Mouse (Mus musculus): ENCODE results near the gene Foxp1. TPM values are rescaled to one million over a fixed set of nuclear protein-coding genes. Genes with fewer than 3 reads are reported as not detected.

Foxp1 gene
- total RNA-seq, 1 experiment from 2014 or later: 77.4 TPM

DNA sequence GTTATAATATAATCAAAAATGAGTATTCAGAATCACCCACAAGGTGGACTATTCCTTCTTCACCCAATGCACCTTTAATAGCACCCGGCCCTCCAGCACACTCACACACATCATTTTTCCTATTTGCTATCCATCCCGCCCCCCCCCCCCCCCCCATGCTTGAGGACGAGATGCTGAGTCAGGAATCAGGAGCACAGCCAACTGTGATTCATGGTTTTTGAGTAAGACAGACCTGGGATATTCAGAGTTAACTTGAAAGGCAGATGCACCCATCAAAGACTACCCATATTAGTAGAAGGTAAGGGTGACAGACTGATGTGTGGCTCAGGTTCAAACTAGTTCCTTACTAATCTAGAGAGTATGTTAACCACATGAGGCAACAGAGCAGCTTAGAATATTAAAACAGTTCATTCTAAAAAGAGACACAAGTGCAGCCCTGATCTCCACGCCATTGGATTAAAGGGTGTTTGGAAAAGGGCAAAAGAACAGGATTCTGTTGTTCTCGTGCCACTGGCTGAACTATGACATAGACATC, 273.0 kb downstream of the Foxp1 start:
- no peak for ATAC-seq (replicated peaks; ENCODE audit: low read depth, poor library complexity, severe bottlenecking)

DNA sequence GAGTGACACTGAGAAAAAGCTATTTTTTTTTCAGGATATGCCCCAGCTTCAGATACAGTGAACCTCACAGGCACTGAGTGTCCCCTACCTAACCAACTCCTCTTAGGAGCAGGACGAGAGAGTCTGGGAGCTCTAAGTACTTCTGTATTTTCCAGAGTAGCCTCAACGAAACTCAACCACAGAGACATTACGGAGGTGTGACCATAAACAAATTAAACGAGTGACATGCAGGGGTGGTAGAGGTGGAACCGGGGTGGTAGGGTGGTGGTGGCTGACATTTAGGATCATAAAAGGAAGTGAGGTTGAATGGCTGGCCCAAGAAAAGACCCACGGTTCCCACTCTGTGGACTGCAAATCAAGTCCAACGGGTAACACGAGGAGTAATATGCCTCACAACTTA, 274.1 kb downstream of the Foxp1 start:
- peak; percentile 78 for ATAC-seq (replicated peaks; ENCODE audit: low read depth, poor library complexity, severe bottlenecking)

GRCm38 (mm10) chr6:99241625-99242395, 280.7 kb downstream of the Foxp1 start:
- peak; percentile 98 for ATAC-seq (replicated peaks; ENCODE audit: low read depth, poor library complexity, severe bottlenecking)

DNA sequence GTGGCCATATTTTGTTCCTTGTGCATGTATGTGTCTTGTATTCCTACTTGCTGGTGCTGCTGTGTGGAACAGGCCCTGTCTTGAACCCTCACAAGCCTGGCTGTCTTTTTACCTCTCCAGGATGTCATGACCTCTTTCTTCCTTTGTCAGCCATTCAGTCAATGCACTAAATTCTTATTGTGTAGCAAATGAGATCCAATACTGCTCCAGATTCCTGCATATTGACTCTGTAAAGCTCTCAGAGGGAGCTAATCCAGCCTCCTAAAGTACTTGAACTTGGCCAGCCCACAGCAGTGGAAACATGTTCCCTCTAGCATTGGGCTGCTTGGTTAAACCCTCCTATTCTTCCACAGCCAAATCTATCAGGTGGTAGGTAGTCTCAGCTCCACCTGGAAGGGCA, 281.8 kb downstream of the Foxp1 start:
- no peak for ATAC-seq (replicated peaks; ENCODE audit: low read depth, poor library complexity, severe bottlenecking)

- ATAC-seq (replicated peaks; ENCODE audit: low read depth, poor library complexity, severe bottlenecking): no peak
Measured at GRCm38 (mm10) chr6:99235588-99235987, 286.9 kb downstream of the Foxp1 start.

GRCm38 (mm10) chr6:99233411-99233810, 289.1 kb downstream of the Foxp1 start:
- ATAC-seq (replicated peaks; ENCODE audit: low read depth, poor library complexity, severe bottlenecking): no peak

DNA sequence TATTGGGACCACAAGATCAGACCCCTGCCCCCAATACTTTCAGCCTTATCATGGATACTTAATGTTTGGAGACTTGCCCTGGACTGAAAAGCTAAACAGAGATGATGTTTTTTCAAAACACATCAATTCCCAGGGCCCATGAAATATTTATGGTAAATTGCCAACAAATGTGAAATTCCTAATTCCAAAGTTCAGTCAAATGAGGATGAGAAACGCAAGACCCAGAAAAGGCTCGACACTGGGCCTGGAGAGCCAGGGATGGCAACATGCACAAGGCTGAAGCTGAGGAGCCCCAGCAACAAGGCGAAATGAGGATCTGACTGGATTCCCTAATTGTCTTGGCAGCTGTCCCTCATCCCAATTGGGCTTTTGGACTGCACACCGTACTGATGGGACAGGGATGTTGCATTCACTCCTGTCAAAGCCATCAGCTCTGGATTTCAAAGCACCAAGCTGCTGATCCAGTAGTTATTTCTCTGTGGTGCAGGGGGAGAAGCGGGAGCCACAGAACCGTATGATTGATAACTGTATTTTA, 294.1 kb downstream of the Foxp1 start:
- ATAC-seq (replicated peaks; ENCODE audit: low read depth, poor library complexity, severe bottlenecking): no peak

DNA sequence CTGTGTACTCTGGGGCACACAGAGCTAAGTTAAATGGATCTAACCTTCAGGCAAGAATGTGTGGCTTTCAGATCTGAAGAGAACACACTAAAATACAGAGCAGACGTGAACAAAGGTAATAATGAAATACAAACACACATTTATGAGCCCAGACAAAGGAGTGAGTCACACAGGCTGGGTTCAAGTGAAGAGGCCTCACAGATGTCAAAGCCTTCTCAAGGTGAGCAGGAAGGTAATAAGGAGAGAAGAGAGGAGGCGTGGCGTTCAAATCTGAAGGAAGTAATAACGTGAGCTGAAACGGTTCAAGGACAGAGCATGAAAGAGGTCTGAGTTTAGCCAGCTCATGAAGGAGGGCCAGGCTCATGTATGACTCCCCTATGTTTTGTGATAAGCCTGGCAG, 301.4 kb downstream of the Foxp1 start:
- ATAC-seq (replicated peaks; ENCODE audit: low read depth, poor library complexity, severe bottlenecking): no peak

DNA sequence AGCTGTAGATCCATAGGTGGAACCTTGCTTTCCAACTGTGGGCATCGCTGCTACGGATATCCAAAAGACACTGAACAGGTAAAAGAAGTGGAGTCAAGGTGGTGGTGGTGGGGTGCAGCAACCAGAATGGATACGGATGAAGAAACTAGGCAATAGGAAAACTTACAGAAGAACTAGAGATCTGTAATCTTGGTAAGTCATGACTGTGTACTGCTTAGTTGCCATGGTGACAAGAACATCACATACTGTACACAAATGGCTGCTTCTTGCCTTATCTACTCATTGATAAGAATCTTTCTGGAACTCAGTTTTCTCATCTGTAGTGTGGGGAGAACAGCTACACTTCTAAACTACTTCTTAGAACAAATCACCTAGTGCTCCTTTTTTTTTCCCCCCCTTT, 302.0 kb downstream of the Foxp1 start:
- ATAC-seq (replicated peaks; ENCODE audit: low read depth, poor library complexity, severe bottlenecking): no peak; the same call in 1 of the 2 replicates

DNA sequence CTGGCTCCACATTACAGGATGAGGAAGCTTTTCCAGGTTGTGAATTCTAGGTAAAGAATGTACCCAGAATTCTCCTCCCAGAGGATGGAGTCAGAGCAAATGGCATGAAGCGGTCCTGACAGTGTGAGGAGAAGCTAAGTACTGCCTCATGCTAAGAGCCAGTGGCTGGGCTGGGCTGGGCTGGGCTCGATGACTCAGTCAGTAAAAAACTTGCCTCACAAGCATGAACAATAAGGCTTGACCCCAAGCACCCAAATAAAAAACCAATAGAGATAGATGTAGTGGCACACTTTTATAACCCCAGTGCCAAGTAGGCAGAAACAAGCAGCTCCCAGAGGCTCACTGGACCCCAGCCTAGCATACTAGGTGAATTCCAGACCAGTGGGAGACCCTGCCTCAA, 304.7 kb downstream of the Foxp1 start:
- no peak for ATAC-seq (replicated peaks; ENCODE audit: low read depth, poor library complexity, severe bottlenecking)

GRCm38 (mm10) chr6:99217155-99217554, 305.4 kb downstream of the Foxp1 start:
- no peak for ATAC-seq (replicated peaks; ENCODE audit: low read depth, poor library complexity, severe bottlenecking)

DNA sequence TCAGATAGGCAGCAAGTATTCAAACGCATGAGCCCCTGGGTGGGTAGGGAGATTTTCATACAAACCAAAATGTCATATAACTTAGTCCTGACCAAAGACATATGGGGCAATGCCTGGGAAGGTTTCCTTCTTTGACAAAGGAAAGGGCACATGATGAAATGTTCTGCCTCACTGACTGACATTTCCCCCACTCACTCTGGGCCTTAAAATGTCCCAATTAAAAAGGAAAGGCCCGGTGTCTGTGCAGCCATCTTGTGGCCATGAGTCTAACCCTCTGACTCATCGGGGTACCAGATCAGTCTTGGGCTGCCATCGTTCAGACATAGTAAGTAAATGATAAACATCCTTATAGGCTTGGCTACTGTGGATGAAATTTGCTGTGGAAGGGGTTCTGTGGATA, 310.1 kb downstream of the Foxp1 start:
- ATAC-seq (replicated peaks; ENCODE audit: low read depth, poor library complexity, severe bottlenecking): 0 out of 2 replicates have a peak, but pooled peaks have one; percentile 31

DNA sequence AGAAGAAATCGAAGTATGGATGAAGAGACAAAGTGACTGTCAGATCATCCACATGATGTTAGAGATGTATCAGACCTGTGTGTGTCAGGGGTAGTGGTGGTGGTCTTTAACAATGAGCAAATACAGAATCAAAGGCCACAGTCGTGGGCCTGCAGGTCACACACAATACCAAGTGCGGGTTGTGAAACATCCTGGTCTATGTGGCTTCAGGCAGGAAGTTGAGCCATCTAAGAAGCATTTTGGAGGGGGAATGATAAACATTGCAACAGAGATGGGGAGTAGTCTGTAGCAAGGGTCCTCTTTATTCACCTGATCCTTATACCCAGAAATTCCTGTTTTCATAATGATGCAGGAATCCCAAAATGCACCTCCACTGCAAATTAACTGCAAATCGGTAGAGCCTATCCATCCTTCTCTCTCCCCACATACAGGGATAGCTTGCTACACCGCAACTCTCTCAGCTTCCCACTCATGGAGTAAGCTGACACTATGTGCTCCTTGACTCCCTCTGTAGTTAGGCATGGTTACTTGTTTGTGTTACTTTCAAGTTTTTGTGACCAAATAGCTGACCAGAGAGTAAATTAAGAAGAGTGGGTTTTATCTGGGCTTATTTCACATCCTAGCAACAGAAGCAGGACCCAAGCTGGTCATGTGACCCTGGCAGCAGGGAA, 310.7 kb downstream of the Foxp1 start:
- ATAC-seq (replicated peaks; ENCODE audit: low read depth, poor library complexity, severe bottlenecking): peak; percentile 66

DNA sequence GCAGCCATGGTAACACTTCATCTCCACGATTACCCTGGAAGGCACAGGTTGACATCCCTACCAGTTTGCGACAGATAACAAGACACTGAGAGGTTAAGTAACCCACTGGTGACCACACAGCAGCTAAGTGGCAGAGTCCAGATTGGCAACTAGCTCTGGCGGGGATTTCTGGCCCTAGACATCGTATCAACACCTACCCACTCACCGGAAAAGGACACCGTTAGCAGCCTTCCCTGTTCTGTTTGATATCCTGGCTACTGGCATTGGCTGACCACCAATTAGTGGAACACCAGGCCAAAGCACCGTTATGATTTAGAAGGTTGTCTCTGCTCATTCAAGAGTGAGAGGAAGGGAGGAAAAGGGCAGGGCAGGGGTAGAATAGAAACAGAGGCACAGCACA, 312.4 kb downstream of the Foxp1 start:
- no peak for ATAC-seq (replicated peaks; ENCODE audit: low read depth, poor library complexity, severe bottlenecking)

DNA sequence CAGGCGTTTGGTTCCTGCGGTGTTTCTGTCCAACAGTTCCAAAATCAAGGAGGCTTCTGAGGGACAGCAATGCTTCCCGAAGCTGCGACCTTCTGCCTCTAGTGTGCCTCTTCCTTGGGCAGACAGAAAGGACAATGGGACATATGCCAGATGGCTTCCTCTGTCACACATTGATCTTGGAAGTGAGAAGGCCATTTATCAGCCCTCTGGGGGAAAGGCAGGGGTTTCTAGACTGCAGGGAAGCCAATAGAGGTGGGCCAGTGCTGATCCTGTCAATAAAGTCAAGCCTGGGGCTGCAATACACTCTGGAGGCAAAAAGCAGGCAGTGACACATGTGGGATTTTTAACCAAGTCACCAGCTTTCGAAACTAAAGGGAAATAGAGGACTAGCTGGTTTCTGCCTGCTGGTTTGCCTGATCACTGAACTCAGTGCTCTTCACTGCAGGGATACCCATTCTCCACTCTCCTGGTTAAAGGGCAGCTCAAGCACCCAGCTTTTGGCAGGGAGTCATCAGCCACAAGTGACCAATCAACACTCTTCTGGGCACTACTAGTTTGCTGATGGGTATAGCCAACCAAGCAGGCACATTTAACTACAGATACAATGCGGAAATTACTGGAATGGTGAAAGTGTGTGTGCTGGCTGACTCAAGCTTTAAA, 315.2 kb downstream of the Foxp1 start:
- ATAC-seq (replicated peaks; ENCODE audit: low read depth, poor library complexity, severe bottlenecking): no peak

- peak; percentile 40 for ATAC-seq (replicated peaks; ENCODE audit: low read depth, poor library complexity, severe bottlenecking)
Measured at GRCm38 (mm10) chr6:99206437-99206870, 316.1 kb downstream of the Foxp1 start.

- peak; percentile 33 for ATAC-seq (replicated peaks; ENCODE audit: low read depth, poor library complexity, severe bottlenecking)
Measured at GRCm38 (mm10) chr6:99205587-99206436, 316.7 kb downstream of the Foxp1 start.

- ATAC-seq (replicated peaks; ENCODE audit: low read depth, poor library complexity, severe bottlenecking): peak; percentile 75
Measured at GRCm38 (mm10) chr6:99204780-99205586, 317.5 kb downstream of the Foxp1 start.

All from common myeloid progenitor, adult 5-6 weeks (primary cell).